Mouse (Mus musculus): ENCODE results near the gene Gstp3.
A peak's percentile ranks its signal among the peaks of the same experiment; 100 is the strongest.

DNA sequence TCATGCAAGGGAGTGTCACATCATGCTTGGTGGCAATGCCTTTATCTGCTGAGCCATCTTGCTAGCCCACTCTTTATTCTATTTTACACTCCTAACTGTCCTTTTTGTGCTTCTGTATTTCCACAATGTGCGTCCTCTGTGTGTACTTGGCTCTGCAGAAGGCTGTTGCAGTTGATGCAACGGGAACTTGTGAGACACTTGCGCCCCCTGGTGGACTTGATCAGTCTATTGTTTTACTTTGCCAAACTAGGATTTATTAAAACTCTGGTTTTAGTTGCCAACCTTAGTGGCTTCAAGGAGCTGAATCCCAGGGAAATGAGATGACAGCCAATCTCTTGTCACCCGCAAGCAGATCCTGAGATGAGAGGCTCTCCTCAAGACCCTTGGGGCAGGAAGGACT is 11.5 kb downstream of the Gstp3 start:
- peak; percentile 59; the same call in 1 of the 2 replicates for TF ChIP-seq CTCF (IDR thresholded peaks at IDR 0.05; ENCODE audit: control insufficient read depth, insufficient read depth, insufficient replicate concordance, low read depth, low read length)
- TF ChIP-seq POLR2A (IDR thresholded peaks at IDR 0.05; ENCODE audit: control insufficient read depth, low read depth, low read length) = no peak

Measured in testis, adult 2 months (tissue).